Mouse (Mus musculus): ENCODE measurements around the gene Zfp90.

GRCm38 (mm10) chr8:106474001-106474400 lies 58.9 kb downstream of the Zfp90 start:
- TF ChIP-seq CTCF (IDR thresholded peaks at IDR 0.05) (no peak), POLR2A (IDR thresholded peaks at IDR 0.05; ENCODE audit: insufficient read depth, low read depth, low read length) (no peak)

Data from heart, adult 2 months (tissue).